ENCODE assay signal across 16 mouse cellular contexts in genomic region chr4:155007641-155008040, GRCm38 (mm10). TPM values are rescaled to one million over a fixed set of nuclear protein-coding genes. Genes with fewer than 3 reads are reported as not detected.
"Had no signal": no experiment of that assay in that cellular context is flagged by ENCODE, and none has a peak within 500 bp of the region (broad histone marks: within the 10 kb centered on the region; RNA-seq: fewer than 3 reads in every experiment).

No protein-coding gene starts in this region.

- DNase-seq: lung, adult 2 months; lung, postnatal 14 days; lung, postnatal 36 days; right cerebral cortex, postnatal 14 days; thymus, adult 2 months; thymus, postnatal 25 days; thymus, postnatal 4 days had no signal

- H3K4me3 ChIP-seq: lung, embryonic 15.5 days; megakaryocyte, embryonic 14.5 days; midbrain, embryonic 13.5 days; midbrain, embryonic 15.5 days; neural tube, embryonic 12.5 days; stomach, embryonic 15.5 days had no signal

- H3K4me1 ChIP-seq: lung, embryonic 15.5 days; midbrain, embryonic 15.5 days; neural tube, embryonic 12.5 days; stomach, embryonic 15.5 days had no signal

- H3K27me3 ChIP-seq: lung, embryonic 15.5 days; midbrain, embryonic 13.5 days; midbrain, embryonic 15.5 days; stomach, embryonic 15.5 days had no signal

- H3K27ac ChIP-seq: lung, embryonic 15.5 days; macrophage; midbrain, embryonic 13.5 days; midbrain, embryonic 15.5 days; neural tube, embryonic 12.5 days; stomach, embryonic 15.5 days; stomach, postnatal 0 days had no signal

- ATAC-seq: lung, postnatal 0 days; midbrain, embryonic 13.5 days; midbrain, embryonic 15.5 days had no signal

RNA-seq across cellular contexts. Expression of gene Hes5, which starts 46.9 kb away (rescaled TPM):
- polyA plus RNA-seq: lung, adult 2 months; macrophage had no signal

RNA-seq across cellular contexts. Expression of gene Plch2, which starts 48.9 kb away (rescaled TPM):
- polyA plus RNA-seq: macrophage had no signal
